Mouse (Mus musculus) ES-E14 (cell line): ENCODE data around the gene Schip1.

Experiments used
- HCFC1 ChIP-seq: IDR thresholded peaks from 2 replicates; pipeline ENCODE4 v1.6.1; 2012; ENCODE audit warnings: low read length, inconsistent platforms, borderline replicate concordance; ENCODE audit not compliant: insufficient read depth
- ZC3H11A ChIP-seq: IDR thresholded peaks from 2 replicates; pipeline ENCODE4 v1.6.1; 2012; ENCODE audit warnings: low read depth, mild to moderate bottlenecking, inconsistent platforms, low read length, borderline replicate concordance

GRCm38 (mm10) chr3:68581591-68581990 is 517.0 kb downstream of the Schip1 start:
- no peak for TF ChIP-seq ZC3H11A
- TF ChIP-seq HCFC1: no peak
